Mouse (Mus musculus): Measurements from ENCODE around the gene Nus1. TPM values are rescaled to one million over a fixed set of nuclear protein-coding genes. Genes with fewer than 3 reads are reported as not detected.

The Nus1 gene
- polyA plus RNA-seq, 1 experiment: 32.5 TPM

- TF ChIP-seq POLR2A (IDR thresholded peaks at IDR 0.05; ENCODE audit: extremely low read depth, insufficient read depth, low read length) (no peak), CTCF (IDR thresholded peaks at IDR 0.05; ENCODE audit: extremely low read depth, insufficient read depth, low read length) (no peak)
- Histone ChIP-seq H3K4me3 (ENCODE audit: insufficient read depth, low read length) (peak overlapping the region; percentile 99; the same call in 1 of the 2 replicates), H3K27ac (ENCODE audit: insufficient read depth, low read length) (no peak overlapping the region), H3K4me1 (ENCODE audit: control insufficient read depth, insufficient read depth, low read length) (peaks cover 3% of the 10 kb centered on the region; the same call in 1 of the 2 replicates)
These were observed 33.8 kb upstream of the Nus1 start for GRCm38 (mm10) chr10:52383522-52383921.

- no peak overlapping the region for H3K4me3 ChIP-seq (ENCODE audit: insufficient read depth, low read length)
- TF ChIP-seq CTCF (IDR thresholded peaks at IDR 0.05; ENCODE audit: extremely low read depth, insufficient read depth, low read length) (peak; percentile 97), POLR2A (IDR thresholded peaks at IDR 0.05; ENCODE audit: extremely low read depth, insufficient read depth, low read length) (no peak)
These were observed 32.3 kb upstream of the Nus1 start for GRCm38 (mm10) chr10:52384823-52385610.

GRCm38 (mm10) chr10:52387192-52387591, 30.2 kb upstream of the Nus1 start:
- H3K27ac ChIP-seq (ENCODE audit: insufficient read depth, low read length): no peak overlapping the region
- H3K4me3 ChIP-seq (ENCODE audit: insufficient read depth, low read length): no peak overlapping the region
- TF ChIP-seq CTCF (IDR thresholded peaks at IDR 0.05; ENCODE audit: extremely low read depth, insufficient read depth, low read length) (no peak), POLR2A (IDR thresholded peaks at IDR 0.05; ENCODE audit: extremely low read depth, insufficient read depth, low read length) (no peak)
- H3K4me1 ChIP-seq (ENCODE audit: control insufficient read depth, insufficient read depth, low read length): peaks cover 3% of the 10 kb centered on the region; the same call in 1 of the 2 replicates

More at GRCm38 (mm10) chr10:52384823-52385610, 32.3 kb upstream of the Nus1 start:
- peaks cover 3% of the 10 kb centered on the region; the same call in 1 of the 2 replicates for H3K4me1 ChIP-seq (ENCODE audit: control insufficient read depth, insufficient read depth, low read length)
- no peak overlapping the region for H3K27ac ChIP-seq (ENCODE audit: insufficient read depth, low read length)

GRCm38 (mm10) chr10:52388922-52389430, 28.4 kb upstream of the Nus1 start, which contains the start of gene Nepn:
TSS of gene Nepn (plus strand) at chr10:52388972.
- no peak within 1 kb of the TSS for H3K4me3 ChIP-seq (ENCODE audit: insufficient read depth, low read length)
- no peak within 1 kb of the TSS for H3K27ac ChIP-seq (ENCODE audit: insufficient read depth, low read length)
- TF ChIP-seq CTCF (IDR thresholded peaks at IDR 0.05; ENCODE audit: extremely low read depth, insufficient read depth, low read length) (no peak), POLR2A (IDR thresholded peaks at IDR 0.05; ENCODE audit: extremely low read depth, insufficient read depth, low read length) (no peak)
- H3K4me1 ChIP-seq (ENCODE audit: control insufficient read depth, insufficient read depth, low read length): no peaks in the 10 kb centered on the region

DNA sequence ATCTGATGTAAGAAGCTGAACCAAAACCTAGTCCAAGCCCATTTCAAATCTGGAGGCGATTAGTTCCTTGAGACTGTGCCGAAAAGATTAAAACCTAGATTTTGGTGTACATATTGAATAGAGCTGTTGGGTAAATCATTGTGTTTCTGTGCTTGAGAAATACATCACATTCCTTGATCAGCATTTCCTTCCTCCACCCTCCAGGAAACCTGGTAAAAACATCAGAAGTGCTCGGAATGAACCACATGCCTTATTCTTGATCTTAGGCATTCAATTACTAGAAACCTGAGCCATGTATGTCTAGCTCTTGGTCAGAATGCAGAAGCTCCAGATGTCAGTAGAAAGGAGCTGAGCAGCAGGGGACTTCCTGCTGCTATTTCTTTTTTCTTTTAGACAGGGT, 27.9 kb upstream of the Nus1 start:
- H3K4me3 ChIP-seq (ENCODE audit: insufficient read depth, low read length): no peak overlapping the region
- TF ChIP-seq CTCF (IDR thresholded peaks at IDR 0.05; ENCODE audit: extremely low read depth, insufficient read depth, low read length) (no peak), POLR2A (IDR thresholded peaks at IDR 0.05; ENCODE audit: extremely low read depth, insufficient read depth, low read length) (no peak)
- H3K4me1 ChIP-seq (ENCODE audit: control insufficient read depth, insufficient read depth, low read length): no peaks in the 10 kb centered on the region
- H3K27ac ChIP-seq (ENCODE audit: insufficient read depth, low read length): no peak overlapping the region

GRCm38 (mm10) chr10:52391208-52391607, 26.1 kb upstream of the Nus1 start:
- no peak overlapping the region for H3K4me3 ChIP-seq (ENCODE audit: insufficient read depth, low read length)
- no peak overlapping the region for H3K27ac ChIP-seq (ENCODE audit: insufficient read depth, low read length)
- TF ChIP-seq POLR2A (IDR thresholded peaks at IDR 0.05; ENCODE audit: extremely low read depth, insufficient read depth, low read length) (no peak), CTCF (IDR thresholded peaks at IDR 0.05; ENCODE audit: extremely low read depth, insufficient read depth, low read length) (no peak)
- H3K4me1 ChIP-seq (ENCODE audit: control insufficient read depth, insufficient read depth, low read length): no peaks in the 10 kb centered on the region

DNA sequence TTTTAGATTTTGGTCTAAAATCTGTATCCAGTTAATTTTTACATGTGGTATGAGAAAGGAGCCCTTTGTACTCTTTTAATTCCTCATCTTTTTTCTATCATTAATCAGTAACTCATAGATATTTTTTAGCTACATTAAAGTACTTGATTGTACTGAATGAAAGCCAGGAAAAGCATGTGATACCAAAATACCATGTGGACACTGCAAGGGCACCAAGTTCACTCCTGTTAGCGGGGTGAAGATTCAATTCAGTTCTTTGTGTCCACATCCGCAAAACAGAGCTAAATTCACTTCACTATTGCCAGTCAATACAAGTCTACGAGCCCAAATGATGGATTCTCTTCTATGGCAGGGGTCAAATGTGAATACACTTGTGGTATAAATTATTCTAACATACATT, 20.7 kb upstream of the Nus1 start:
- Histone ChIP-seq H3K4me1 (ENCODE audit: control insufficient read depth, insufficient read depth, low read length) (no peaks in the 10 kb centered on the region), H3K4me3 (ENCODE audit: insufficient read depth, low read length) (no peak overlapping the region), H3K27ac (ENCODE audit: insufficient read depth, low read length) (no peak overlapping the region)
- no peak for TF ChIP-seq CTCF (IDR thresholded peaks at IDR 0.05; ENCODE audit: extremely low read depth, insufficient read depth, low read length)
- no peak for TF ChIP-seq POLR2A (IDR thresholded peaks at IDR 0.05; ENCODE audit: extremely low read depth, insufficient read depth, low read length)

GRCm38 (mm10) chr10:52398715-52399114, 18.6 kb upstream of the Nus1 start:
- TF ChIP-seq POLR2A (IDR thresholded peaks at IDR 0.05; ENCODE audit: extremely low read depth, insufficient read depth, low read length): no peak
- no peak for TF ChIP-seq CTCF (IDR thresholded peaks at IDR 0.05; ENCODE audit: extremely low read depth, insufficient read depth, low read length)
- Histone ChIP-seq H3K4me1 (ENCODE audit: control insufficient read depth, insufficient read depth, low read length) (no peaks in the 10 kb centered on the region), H3K4me3 (ENCODE audit: insufficient read depth, low read length) (no peak overlapping the region), H3K27ac (ENCODE audit: insufficient read depth, low read length) (no peak overlapping the region)

DNA sequence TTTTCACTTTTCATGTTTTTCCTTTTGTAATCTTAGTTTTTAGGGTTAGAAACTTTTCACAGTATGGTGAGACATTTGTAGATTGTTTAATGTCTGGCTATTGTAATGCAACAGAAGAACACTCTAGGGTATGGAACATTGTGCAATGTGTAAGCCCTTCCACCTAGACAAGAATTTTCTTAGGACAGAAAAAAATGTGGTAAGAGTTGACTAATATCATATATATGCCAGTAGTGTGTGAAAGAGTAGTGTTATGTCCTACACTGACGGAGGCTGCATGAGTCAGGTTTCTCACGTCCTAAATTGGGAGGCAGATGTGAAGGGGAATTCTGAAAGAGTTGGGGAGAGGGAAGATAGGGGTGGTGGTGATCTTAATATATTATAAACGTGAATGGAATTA, 17.6 kb upstream of the Nus1 start:
- Histone ChIP-seq H3K27ac (ENCODE audit: insufficient read depth, low read length) (no peak overlapping the region), H3K4me1 (ENCODE audit: control insufficient read depth, insufficient read depth, low read length) (no peaks in the 10 kb centered on the region), H3K4me3 (ENCODE audit: insufficient read depth, low read length) (no peak overlapping the region)
- no peak for TF ChIP-seq CTCF (IDR thresholded peaks at IDR 0.05; ENCODE audit: extremely low read depth, insufficient read depth, low read length)

DNA sequence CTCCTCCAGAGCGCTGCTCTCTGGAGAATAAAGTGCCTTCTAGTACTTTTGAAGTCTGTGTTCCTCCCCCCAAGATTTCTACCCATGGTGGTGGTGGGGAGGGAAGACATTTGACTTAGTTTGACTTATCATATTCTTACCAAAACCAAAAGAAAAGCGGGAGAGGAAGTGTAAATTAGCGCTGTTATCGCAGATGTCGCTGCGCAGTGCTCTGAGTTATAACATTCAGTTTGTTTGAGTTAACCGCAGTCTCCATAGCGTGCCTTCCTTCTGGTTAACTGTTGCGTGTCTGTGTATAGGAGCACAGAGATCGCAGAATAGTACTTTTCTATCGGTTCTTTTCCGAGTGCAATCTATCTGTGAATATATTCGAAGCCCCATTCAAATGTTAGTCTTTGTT, 12.2 kb upstream of the Nus1 start:
- Histone ChIP-seq H3K4me3 (ENCODE audit: insufficient read depth, low read length) (no peak overlapping the region), H3K4me1 (ENCODE audit: control insufficient read depth, insufficient read depth, low read length) (no peaks in the 10 kb centered on the region), H3K27ac (ENCODE audit: insufficient read depth, low read length) (no peak overlapping the region)
- TF ChIP-seq POLR2A (IDR thresholded peaks at IDR 0.05; ENCODE audit: extremely low read depth, insufficient read depth, low read length): no peak
- no peak for TF ChIP-seq CTCF (IDR thresholded peaks at IDR 0.05; ENCODE audit: extremely low read depth, insufficient read depth, low read length)
